Mouse (Mus musculus) spleen, adult 2 months (tissue): ENCODE results near the gene Vmn1r4.

Experiments used
- CTCF ChIP-seq: fragments of 200-500 bp; IDR thresholded peaks from 2 replicates; pipeline ENCODE4 v1.5.1; 2011; ENCODE audit warnings: mild to moderate bottlenecking, inconsistent platforms; ENCODE audit not compliant: insufficient read depth, insufficient read length, insufficient replicate concordance; ENCODE audit errors: extremely low read depth
- POLR2A ChIP-seq: fragments of 200-500 bp; IDR thresholded peaks from 2 replicates; pipeline ENCODE4 v1.6.1; 2011; ENCODE audit warnings: low read depth, low read length, inconsistent platforms

DNA sequence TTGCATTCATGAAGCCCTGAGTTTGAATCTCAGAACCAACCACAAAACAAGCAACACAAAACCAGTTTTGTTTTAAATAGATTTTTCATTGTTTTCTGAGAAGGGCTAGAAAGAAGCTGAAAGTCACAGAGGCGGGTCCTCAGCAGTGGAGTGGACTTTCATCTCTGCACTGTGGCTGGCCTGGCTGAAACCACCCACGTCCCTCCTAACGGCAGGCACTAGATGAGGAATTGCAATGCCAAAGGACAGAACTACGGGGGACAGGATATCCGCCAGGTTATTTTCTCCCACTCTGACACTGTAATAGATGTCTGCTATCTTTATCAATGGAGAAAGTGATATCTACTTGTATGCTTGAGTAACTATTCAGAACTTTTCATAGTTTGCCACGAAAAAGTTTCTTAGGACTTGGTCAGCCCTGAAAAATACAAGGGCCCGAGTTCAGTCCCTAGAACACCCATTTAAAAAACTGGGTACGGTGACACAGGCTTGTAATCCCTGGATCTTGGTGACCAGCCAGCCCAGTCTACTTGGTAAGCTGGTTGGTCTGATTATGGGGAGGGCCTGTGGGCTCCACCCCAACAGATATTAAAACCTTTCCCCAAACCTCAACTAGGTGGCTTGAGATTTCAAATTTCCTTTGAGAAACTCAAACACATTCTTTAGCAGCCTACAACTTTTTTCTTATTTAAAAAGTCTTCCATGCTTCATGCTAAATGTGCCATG is 17.5 kb upstream of the Vmn1r4 start:
- TF ChIP-seq CTCF, result no peak
- TF ChIP-seq POLR2A, result no peak
